Mouse (Mus musculus) fat pad, adult 2 months (tissue): ENCODE data around the gene Cwc27.

Experiments
- DNase-seq: peaks from one replicate; pipeline ENCODE4 v3.0.0-alpha.2; 2011; ENCODE audit warnings: low read depth, low spot score; ENCODE audit errors: extremely low read depth

Gene Cwc27

GRCm38 (mm10) chr13:104787260-104787659 is 29.7 kb downstream of the Cwc27 start:
- no peak for DNase-seq

DNA sequence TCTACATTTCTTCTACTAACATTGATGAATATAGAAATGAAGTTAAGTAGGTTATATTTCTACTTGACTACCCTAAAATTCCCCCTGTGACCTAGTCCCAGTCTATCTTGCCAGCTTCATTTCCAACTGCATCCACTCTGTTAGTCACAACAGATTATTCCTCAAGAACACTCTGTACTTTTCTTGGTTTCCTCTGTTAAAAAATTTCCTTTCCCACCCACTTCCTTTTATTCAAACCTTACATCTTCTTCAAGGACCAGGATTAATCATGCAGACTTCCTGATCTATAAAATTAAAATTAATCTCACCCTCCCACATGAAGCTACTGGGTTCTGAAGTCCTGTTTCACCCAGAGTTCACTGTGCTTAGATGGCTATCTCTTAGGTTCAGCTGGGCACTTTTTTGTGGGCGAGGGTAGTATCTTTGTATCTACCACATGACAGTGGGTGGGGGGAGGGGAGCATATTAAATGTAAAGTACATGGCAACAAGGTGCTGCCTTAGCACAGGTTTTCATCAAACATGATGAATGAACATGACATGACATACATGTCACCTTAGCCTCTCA is 37.8 kb downstream of the Cwc27 start:
- no peak for DNase-seq

DNA sequence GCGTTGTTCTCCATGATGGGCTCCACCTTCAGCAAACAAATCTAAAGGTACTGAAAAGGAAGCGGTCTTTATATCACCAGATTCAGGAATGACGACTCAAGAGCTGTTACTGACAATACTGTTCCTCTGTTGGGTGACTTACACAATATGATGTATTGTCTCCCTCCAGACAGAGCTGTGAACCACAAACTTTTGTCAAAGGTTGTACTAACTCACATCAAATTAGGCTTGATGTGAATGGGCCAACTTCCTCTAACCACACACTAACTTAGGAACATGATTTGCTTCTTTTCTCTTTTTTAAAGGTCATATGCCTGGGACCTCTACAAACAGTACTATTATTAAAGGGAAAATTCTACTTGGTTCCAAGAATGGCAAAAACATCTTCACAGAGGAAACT is 53.7 kb downstream of the Cwc27 start:
- no peak for DNase-seq

GRCm38 (mm10) chr13:104762401-104762800 is 54.5 kb downstream of the Cwc27 start:
- DNase-seq, result no peak

GRCm38 (mm10) chr13:104759381-104759780 is 57.6 kb downstream of the Cwc27 start:
- DNase-seq, result no peak

- DNase-seq, result no peak
These were observed 69.9 kb downstream of the Cwc27 start for GRCm38 (mm10) chr13:104747032-104747431.

DNA sequence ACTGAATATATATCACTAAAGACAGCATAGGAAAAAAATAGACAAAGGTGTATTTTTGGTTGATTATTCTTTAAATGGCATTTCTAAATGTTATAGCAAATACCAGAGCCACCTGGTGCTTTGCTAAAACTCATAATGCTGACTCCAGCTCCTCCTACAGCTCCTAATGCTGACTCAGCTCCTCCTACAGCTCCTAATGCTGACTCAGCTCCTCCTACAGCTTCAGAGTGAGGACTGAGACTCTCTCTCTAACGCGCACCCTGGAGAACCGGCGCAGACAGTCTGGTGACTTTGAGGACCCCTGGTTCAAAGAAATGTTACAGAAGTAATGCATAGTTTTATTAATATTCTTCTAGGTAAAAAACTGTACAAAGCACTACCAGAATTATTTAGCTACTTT is 74.1 kb downstream of the Cwc27 start:
- DNase-seq, result no peak

GRCm38 (mm10) chr13:104729261-104730046 is 87.5 kb downstream of the Cwc27 start:
- no peak for DNase-seq

- DNase-seq, result no peak
These were observed 89.3 kb downstream of the Cwc27 start for GRCm38 (mm10) chr13:104727681-104728080.

DNA sequence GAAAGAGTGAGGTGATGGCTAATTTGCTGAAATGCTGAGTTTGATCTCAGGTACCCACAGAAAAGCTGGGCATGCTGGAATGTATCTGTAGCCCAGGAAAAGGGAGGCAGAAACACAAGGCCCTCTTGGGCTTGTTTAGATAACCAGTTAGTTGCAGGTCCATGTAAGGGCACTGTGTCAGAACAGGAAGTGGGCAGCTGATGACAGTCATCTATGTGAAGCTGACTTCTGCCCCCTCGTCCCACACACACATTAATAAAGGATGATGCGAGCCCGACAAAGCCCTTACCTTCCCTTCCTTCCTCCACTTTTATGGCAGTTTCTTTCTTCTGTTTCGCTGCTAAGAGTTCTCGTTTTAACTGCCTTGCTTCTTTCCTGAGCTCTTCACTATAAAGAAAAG is 96.8 kb downstream of the Cwc27 start:
- DNase-seq, result no peak

DNA sequence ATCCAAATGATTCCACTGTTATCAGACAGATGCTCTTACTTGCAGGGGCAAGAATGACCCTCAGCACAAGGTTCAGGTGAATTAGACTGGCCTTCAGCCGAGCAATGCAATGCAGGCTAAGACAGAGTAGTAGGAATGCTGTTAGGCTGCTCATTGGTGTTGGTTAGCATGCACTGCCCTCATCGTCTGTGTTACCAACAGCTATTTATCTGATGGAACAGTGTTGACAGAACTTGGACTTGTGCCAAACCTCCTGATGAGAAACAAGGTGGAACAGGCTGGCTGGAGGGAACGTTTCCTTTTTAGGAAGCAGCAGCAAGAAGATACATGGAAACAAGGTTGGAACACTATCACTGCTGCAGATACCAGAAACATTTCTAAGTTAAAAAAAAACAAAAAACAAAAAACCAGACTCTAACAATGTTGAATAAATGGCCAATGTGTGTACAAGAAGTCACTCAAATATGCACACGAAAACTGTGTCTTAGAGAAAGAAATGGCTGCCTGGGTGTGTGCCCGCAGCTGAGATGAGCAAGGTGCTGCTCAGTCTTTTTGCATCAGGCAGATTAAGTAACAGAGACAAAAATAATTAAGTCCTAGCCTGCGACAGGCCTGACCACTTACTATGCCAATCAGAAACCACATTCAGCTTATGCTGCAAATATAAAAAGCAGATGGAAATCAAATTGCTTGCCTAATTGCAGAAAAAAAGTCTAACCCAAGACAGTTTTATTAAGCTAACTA is 122.2 kb downstream of the Cwc27 start:
- DNase-seq, result peak; percentile 42

DNA sequence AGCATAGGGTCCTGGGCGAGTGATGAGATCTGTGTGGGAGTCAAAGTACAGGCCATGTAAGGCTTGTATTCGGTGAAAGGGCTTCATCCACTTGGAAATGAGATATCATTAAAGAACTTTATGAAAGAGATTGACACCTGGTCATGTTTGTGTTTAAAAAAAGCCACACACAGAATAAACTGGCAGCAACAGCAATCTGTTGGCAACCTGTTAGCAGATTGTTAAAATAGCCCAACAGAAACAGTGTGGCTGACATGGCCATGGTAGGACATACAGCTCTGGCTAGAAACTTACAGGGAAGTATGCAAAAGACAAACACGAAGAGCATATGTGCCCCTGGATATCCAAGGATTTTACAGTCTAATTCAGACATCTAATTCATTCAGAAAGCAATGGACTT is 124.2 kb downstream of the Cwc27 start:
- DNase-seq, result no peak

DNA sequence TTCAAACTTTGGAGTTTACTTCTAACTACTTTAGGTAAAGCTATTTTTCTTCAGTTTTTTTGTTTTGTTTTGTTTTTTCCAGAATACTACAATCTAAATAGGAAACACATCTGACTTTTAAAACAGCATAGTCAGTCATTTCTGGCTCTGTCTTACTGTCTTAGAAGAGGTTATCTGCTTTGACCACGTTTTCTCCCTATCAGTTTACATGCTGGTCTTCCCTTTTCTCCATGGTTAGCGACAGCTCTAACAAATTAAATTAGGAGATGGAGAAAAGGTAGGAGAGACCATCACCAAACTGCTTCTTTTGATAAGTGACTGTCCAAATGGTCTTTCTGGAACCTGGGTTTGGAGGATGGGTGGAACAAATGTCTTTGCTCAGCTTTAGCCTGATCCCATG is 131.4 kb downstream of the Cwc27 start:
- DNase-seq, result no peak

DNA sequence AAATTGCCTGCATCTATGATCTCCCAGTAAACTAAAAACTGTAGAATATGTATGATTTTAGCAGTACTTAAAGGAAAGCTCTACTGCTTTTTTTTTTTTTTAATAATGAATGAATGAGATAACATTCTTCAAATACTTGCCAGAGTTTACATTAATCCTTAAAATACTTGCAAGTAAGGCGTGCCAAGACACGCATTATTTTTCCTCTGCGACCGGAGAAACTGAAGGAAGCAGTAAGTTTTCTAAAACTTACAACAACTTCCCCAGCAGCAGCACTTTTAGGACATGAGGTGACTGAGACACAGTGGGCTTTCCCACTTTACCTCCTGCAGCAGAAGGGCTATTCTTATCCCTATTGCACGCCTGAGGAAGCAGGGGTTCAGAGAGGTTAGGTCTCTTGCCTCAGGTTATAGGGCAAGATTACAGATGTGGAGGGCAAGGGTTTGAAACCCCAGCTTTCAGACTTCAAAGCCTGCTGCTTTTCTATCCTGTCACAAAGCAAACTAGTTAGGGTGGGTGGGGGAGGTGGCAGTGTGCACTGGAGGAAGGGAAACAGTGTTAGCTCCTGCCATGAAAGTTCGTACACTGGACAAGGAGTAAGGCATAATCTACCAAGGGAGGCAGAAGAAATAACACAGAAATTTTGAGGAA is 132.5 kb downstream of the Cwc27 start:
- DNase-seq, result no peak

DNA sequence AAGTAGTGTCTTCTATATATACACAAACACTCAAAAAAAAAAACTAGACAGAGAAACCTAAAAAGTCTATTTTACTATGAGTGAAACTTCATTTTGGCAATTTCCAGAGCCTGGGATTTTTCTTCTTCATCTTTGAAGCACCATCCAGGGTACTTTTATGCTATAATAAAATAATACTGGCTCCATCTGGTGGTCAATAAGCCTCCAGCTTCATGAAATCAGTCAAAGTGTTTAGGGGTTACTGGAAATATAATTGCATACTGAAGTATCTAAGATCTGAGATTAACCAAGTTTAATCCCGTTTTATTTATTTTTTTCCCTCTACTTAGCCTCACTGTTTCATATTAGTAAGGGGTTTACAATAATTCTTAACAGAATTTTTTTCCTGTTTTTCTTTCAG is 135.7 kb downstream of the Cwc27 start:
- DNase-seq, result no peak

- DNase-seq, result no peak
These were observed 155.8 kb downstream of the Cwc27 start for GRCm38 (mm10) chr13:104661188-104661587.

DNA sequence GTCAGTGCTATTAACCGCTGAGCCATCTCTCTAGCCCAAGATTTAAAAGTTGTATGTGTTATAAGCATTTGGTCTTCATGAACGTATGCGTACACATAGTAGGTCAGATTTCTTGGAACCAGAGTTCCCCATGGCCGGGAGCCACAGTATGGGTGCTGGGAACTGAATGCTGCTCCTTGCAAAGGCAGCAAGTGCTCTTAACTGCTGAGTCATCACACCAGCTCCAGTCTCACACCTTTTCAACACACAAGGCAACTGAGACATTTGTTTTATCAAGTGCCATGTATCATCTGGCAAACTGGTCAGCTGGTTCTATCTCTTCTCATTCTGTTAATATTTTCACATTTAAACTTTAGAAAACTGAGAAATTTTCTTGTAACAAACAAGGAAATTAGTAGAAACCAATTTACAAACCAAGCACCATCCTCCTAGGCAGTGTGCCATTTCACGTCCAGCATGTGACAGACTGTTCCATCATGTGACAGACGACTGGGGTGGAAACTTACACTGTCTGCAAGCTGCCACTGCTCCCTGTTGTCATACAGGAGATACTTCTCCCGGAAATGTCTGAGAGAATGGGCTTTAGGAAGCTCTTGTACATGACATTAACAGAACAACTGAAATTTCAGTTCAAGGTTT is 156.8 kb downstream of the Cwc27 start:
- no peak for DNase-seq

DNA sequence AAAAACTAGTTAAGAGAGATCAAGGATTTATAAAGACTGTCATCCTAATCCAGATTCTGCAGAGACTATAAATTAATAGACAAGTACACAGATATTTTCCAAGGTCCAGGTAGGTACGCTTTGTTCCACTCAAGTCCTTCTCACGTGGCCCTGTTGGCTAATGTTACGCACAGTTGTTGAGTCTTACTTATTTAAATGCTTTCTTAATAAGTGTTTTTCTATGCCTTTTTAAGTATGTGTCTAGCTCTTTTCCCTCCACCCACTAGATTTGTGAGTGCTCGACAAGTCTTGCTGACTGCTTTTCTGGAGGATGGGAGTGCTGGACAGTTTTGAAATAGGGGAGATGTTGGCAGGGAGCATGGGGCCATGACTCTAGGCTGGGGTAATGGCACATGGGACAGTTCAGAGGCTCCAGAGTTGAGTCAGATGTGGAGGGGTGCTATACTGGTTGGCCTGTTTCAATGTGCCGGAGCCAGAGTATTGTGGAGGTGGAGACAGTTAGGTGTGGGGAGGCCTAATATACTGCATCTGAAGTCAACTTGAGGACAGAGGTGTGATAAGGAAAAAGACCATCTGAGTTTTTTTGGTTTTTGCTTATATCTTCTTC is 160.2 kb downstream of the Cwc27 start:
- DNase-seq, result no peak

GRCm38 (mm10) chr13:104655137-104655536 is 161.8 kb downstream of the Cwc27 start:
- no peak for DNase-seq

DNA sequence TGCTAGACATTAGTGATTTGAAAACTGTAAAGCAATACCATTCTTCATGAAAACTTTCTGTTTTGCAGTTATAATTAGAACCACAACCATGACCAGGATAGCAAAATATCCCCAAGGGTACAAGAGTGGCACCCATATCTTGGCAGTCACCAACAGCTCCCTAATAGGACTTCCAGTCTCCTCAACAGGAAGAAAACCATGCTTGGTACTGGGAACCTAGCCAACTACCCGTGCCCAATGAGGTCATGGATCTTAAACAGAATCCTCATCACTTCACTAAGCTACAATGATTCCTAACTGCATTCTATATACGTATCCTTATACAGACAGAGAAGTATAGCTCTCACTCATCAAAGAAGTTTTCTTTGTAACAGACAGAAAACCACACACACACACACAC is 165.2 kb downstream of the Cwc27 start:
- no peak for DNase-seq

- no peak for DNase-seq
These were observed 166.3 kb downstream of the Cwc27 start for GRCm38 (mm10) chr13:104650654-104651053.
